Mouse (Mus musculus): Measurements from ENCODE around the gene 9930111J21Rik1.

DNA sequence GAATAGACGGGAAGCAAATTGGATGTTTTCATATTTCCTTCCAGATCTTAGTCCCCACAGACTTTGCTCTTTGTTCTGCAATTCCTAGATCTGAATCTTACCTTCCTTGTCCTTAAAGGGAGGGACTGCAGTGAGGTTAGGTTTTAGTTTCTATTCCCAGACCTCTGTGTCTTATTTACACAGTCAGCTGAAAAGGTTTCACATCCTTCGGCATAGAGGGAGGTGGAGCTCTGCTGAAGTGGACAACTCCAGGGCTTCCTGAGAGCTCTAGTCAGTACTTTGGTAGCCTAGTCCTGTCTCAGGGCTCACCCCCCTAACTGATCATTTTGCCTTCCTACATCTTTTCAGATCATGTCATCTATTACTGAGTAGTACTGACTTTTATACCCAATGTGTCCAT is 77.2 kb downstream of the 9930111J21Rik1 start, which contains the start of gene Gm5431:
- TF ChIP-seq CTCF (IDR thresholded peaks at IDR 0.05; ENCODE audit: low read depth) = no peak
- TF ChIP-seq EP300 (IDR thresholded peaks at IDR 0.05; ENCODE audit: low read depth) = no peak
